Mouse (Mus musculus) forebrain, embryonic 16.5 days (tissue): ENCODE measurements around the gene Scyl1. TPM values are rescaled to one million over a fixed set of nuclear protein-coding genes. Genes with fewer than 3 reads are reported as not detected.
"Not testable (repeated sequence)": the region's sequence is repeated elsewhere in the genome, so short reads cannot be mapped to it uniquely, and the experiment has no call there.

ENCODE experiments used
- ATAC-seq: fragments of 200-750 bp; cut with Nextera tagmentation; 2 replicates; pipeline ENCODE4 v1.8.0; 2017; ENCODE audit warnings: mild to moderate bottlenecking, moderate library complexity
- H3K27ac ChIP-seq: fragments of 300-500 bp; sonication (generic); 2 replicates; pipeline ENCODE4 v1.5.1; 2014; ENCODE audit warnings: low read length, control low read depth
- H3K27me3 ChIP-seq: fragments of 300-500 bp; sonication (generic); replicated peaks from 2 replicates; pipeline ENCODE4 v1.6.1; 2014; ENCODE audit warnings: low read length; ENCODE audit not compliant: control insufficient read depth, insufficient read depth
- H3K36me3 ChIP-seq: fragments of 300-500 bp; sonication (generic); 2 replicates; pipeline ENCODE4 v1.6.1; 2014; ENCODE audit not compliant: control insufficient read depth, insufficient read depth
- H3K4me1 ChIP-seq: fragments of 300-500 bp; sonication (generic); replicated peaks from 2 replicates; pipeline ENCODE4 v1.6.1; 2014; ENCODE audit warnings: low read length; ENCODE audit not compliant: control insufficient read depth, insufficient read depth
- H3K4me2 ChIP-seq: fragments of 300-500 bp; sonication (generic); 2 replicates; pipeline ENCODE4 v1.6.1; 2014; ENCODE audit warnings: mild to moderate bottlenecking, low read length, control low read depth
- H3K4me3 ChIP-seq: fragments of 300-500 bp; sonication (generic); replicated peaks from 2 replicates; pipeline ENCODE4 v1.5.1; 2014; ENCODE audit warnings: mild to moderate bottlenecking, low read length, control low read depth
- H3K9ac ChIP-seq: fragments of 300-500 bp; sonication (generic); replicated peaks from 2 replicates; pipeline ENCODE4 v1.6.1; 2014; ENCODE audit warnings: low read depth, low read length, control low read depth
- H3K9me3 ChIP-seq: fragments of 300-500 bp; sonication (generic); 2 replicates; pipeline ENCODE4 v1.6.1; 2016; ENCODE audit warnings: low read length; ENCODE audit not compliant: control insufficient read depth
- WGBS: fragments of 180-500 bp; shearing (Covaris S2); extraction: QIAGEN DNeasy Blood & Tissue Kit; methylation state at CpG from one replicate; pipeline ENCODE4 v1.1.7; 2014; 5-methylcytosine and 5-hydroxymethylcytosine counted together
- polyA plus RNA-seq: library from polyadenylated mRNA; unstranded; fragments of >200 nt; fragmentation: Nextera tagmentation; extraction: Ambion mirVana; gene quantifications from 2 replicates; pipeline ENCODE4 v1.2.1, GENCODE M21; 2015

Gene Scyl1
- polyA plus RNA-seq, 1 experiment from 2014 or later = 79.4 TPM

- 0% methylated on average over 10 of the region's 10 CpGs for WGBS
These were observed 28.5 kb upstream of the Scyl1 start for GRCm38 (mm10) chr19:5799566-5800349.

GRCm38 (mm10) chr19:5798700-5799479 is 27.7 kb upstream of the Scyl1 start:
- H3K4me3 ChIP-seq = peak overlapping the region; percentile 55
- peak overlapping the region; percentile 100 for H3K4me2 ChIP-seq
- no peak for ATAC-seq
- under 1% methylated on average over 7 of the region's 7 CpGs for WGBS
- peaks cover 41% of the 10 kb centered on the region for H3K4me1 ChIP-seq
- H3K27ac ChIP-seq = no peak overlapping the region
- H3K9me3 ChIP-seq = no peaks in the 10 kb centered on the region
- H3K9ac ChIP-seq = peak overlapping the region; percentile 68
- H3K27me3 ChIP-seq = no peaks in the 10 kb centered on the region
- peaks cover 15% of the 10 kb centered on the region for H3K36me3 ChIP-seq

More at GRCm38 (mm10) chr19:5799566-5800349, 28.5 kb upstream of the Scyl1 start:
- Histone ChIP-seq H3K4me3 (peak overlapping the region; percentile 55), H3K27me3 (no peaks in the 10 kb centered on the region), H3K9me3 (no peaks in the 10 kb centered on the region), H3K27ac (peak overlapping the region; percentile 81), H3K36me3 (peaks cover 15% of the 10 kb centered on the region), H3K4me2 (peak overlapping the region; percentile 100), H3K4me1 (peaks cover 44% of the 10 kb centered on the region), H3K9ac (peak overlapping the region; percentile 83)
- ATAC-seq = no peak

- H3K9me3 ChIP-seq = no peaks in the 10 kb centered on the region
- peak overlapping the region; percentile 55 for H3K4me3 ChIP-seq
- no peak for ATAC-seq
- peaks cover 39% of the 10 kb centered on the region for H3K4me1 ChIP-seq
- H3K36me3 ChIP-seq = peaks cover 15% of the 10 kb centered on the region
- peak overlapping the region; percentile 60 for H3K9ac ChIP-seq
- H3K27me3 ChIP-seq = no peaks in the 10 kb centered on the region
- peak overlapping the region; percentile 100 for H3K4me2 ChIP-seq
- H3K27ac ChIP-seq = no peak overlapping the region; the same call in 1 of the 2 replicates
- WGBS = 8% methylated on average over 7 of the region's 7 CpGs
These were observed 26.3 kb upstream of the Scyl1 start for GRCm38 (mm10) chr19:5797381-5798111.

DNA sequence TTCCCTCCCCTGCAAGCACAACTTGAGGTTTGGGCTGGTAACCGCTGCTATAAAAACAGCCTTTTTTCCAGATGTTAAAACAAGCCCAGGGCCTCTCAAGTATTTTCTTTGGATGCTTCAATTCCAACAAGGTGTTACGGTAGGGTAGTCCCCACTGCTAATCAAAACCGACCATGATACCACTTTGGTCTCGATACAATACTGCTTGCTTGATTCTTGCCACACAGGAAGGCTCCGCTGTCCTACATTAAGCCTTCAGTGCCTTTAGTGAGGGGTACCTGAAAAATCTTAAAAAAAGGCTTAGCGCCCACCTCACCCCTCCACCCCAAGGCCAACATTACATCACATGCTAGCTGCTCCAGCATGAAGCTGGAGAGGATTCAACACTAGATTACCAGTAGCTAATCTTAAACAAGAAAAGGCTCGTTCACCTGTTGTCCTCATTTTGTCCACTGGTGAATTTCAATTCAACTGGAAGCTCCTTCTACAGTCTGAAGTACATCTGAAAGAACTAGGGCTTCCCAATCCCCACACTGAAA is 25.4 kb upstream of the Scyl1 start:
- H3K9ac ChIP-seq = peak overlapping the region; percentile 60
- H3K27ac ChIP-seq = no peak overlapping the region
- H3K36me3 ChIP-seq = peaks cover 15% of the 10 kb centered on the region
- no peaks in the 10 kb centered on the region for H3K9me3 ChIP-seq
- 54% methylated on average over 7 of the region's 7 CpGs for WGBS
- peaks cover 39% of the 10 kb centered on the region for H3K4me1 ChIP-seq
- peak overlapping the region; percentile 100 for H3K4me2 ChIP-seq
- peak overlapping the region; percentile 55 for H3K4me3 ChIP-seq
- no peaks in the 10 kb centered on the region for H3K27me3 ChIP-seq
- no peak for ATAC-seq

DNA sequence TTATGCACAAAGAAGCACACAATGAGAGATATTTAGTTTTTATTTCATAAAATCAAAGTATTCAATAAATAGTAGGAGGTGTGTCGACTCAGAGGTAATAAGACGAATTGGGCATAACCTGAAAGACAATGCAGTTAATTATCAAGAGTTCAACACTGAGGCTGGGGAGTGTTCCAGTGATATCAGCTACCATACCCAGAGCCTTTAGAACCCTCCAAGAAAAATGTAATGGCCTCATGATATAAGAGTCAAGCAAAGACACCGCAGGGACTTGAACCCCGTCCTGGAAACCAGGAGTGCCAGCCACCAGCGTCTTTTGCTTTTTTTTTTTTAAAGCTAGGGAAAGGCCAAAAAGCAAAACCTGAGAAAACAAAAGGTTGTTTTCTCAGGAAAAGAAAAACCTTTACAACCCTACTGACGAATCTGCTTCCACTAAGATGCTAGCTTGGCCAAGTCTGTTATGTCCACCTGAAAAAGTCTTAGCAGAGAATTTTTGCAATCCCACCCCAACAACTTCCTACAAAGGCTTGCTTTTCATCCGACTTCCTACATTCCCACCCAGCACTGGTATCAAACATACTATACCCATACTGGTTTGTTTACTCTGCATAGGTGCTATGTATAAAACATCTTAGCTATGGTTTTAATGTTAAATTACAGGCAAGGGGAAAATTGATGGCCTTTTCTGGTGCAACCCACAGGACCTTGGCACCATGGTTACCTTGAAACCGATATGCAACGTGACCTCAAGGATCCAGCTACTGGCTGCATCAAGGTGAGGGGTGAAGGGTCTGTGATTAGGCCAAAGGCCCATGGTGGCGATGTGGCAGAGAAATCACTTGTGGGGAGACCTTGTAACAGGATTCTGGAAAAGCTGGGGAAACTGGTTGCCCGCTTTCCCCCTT is 24.7 kb upstream of the Scyl1 start:
- H3K9ac ChIP-seq = peak overlapping the region; percentile 60
- H3K36me3 ChIP-seq = peaks cover 15% of the 10 kb centered on the region
- H3K4me2 ChIP-seq = peak overlapping the region; percentile 100
- peak overlapping the region; percentile 55 for H3K4me3 ChIP-seq
- no peak overlapping the region for H3K27ac ChIP-seq
- no peaks in the 10 kb centered on the region for H3K9me3 ChIP-seq
- WGBS = 52% methylated on average over 11 of the region's 11 CpGs
- no peaks in the 10 kb centered on the region for H3K27me3 ChIP-seq
- no peak for ATAC-seq
- H3K4me1 ChIP-seq = peaks cover 39% of the 10 kb centered on the region

DNA sequence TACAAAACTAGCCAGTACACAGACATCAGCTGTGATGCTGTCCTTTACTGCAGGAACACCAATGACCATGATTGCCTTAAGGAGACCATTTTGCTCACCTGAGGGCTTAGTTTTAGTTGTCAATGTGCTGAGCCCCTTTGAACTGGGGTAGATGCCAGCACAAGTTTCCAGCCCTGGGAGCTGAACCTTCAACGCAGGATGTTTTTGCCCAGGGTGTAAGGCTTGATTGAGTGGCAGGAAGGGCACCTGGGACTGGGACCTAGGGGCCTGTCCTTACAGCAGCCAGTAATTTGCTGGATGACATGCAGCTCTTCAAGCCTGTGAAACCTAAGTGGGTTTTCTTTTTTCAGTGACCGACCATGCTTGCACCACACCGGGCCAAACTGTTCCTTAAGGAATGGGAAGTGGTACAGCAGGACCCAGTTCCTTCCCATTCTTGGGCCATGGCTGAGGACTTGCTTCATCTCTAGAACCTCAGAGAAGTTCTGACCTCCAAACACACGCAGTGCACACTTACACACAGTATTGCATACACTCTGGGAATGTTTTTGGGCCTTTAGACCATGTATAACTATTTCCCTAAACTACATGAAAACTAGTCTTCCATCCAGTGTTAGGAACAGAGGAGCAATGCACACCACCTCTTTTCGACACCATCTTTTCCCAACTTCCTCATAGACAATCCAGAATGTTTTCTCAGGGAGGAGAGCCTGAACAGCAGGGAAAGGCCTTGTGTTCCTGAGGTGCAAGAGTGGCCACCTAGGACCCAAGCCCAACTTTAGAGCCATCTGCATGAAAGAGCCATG is 23.8 kb upstream of the Scyl1 start:
- Histone ChIP-seq H3K9me3 (no peaks in the 10 kb centered on the region), H3K4me1 (peaks cover 39% of the 10 kb centered on the region), H3K4me3 (peak overlapping the region; percentile 17; the same call in 1 of the 2 replicates), H3K9ac (0 out of 2 replicates have a peak overlapping the region, but pooled peaks have one; percentile 9), H3K4me2 (peak overlapping the region; percentile 100), H3K36me3 (peaks cover 15% of the 10 kb centered on the region), H3K27ac (peak overlapping the region; percentile 28; the same call in 1 of the 2 replicates), H3K27me3 (no peaks in the 10 kb centered on the region)
- WGBS = 27% methylated on average over 5 of the region's 5 CpGs
- ATAC-seq = peak; percentile 14

GRCm38 (mm10) chr19:5793917-5794770 is 22.9 kb upstream of the Scyl1 start:
- H3K4me3 ChIP-seq, H3K9ac ChIP-seq, H3K27me3 ChIP-seq, H3K4me2 ChIP-seq, H3K9me3 ChIP-seq: not testable (repeated sequence)
- peak; percentile 23 for ATAC-seq
- peaks cover 15% of the 10 kb centered on the region for H3K36me3 ChIP-seq
- peaks cover 39% of the 10 kb centered on the region for H3K4me1 ChIP-seq
- WGBS = 28% methylated on average over 7 of the region's 7 CpGs
- peak overlapping the region; percentile 25; the same call in 1 of the 2 replicates for H3K27ac ChIP-seq
